Mouse (Mus musculus): ENCODE measurements around the gene Cyp2w1. TPM values are rescaled to one million over a fixed set of nuclear protein-coding genes. Genes with fewer than 3 reads are reported as not detected.
"Not testable (repeated sequence)": the region's sequence is repeated elsewhere in the genome, so short reads cannot be mapped to it uniquely, and the experiment has no call there.

Gene Cyp2w1
- polyA plus RNA-seq, 1 experiment from 2014 or later, result not detected

GRCm38 (mm10) chr5:139389676-139390061 is 37.3 kb downstream of the Cyp2w1 start:
- 61% methylated on average over 6 of the region's 6 CpGs for WGBS
- no peaks in the 10 kb centered on the region for H3K4me1 ChIP-seq (ENCODE audit: control insufficient read depth, insufficient read depth, low read length)
- H3K9me3 ChIP-seq (ENCODE audit: control insufficient read depth, low read length), result no peaks in the 10 kb centered on the region
- 0 out of 2 replicates have a peak overlapping the region, but pooled peaks have one; percentile 13 for H3K27ac ChIP-seq (replicated peaks; ENCODE audit: low read depth, low read length)
- ATAC-seq (ENCODE audit: low FRiP score, low TSS enrichment) (no peak; the same call in 1 of the 2 replicates), DNase-seq (no peak)
- H3K36me3 ChIP-seq (ENCODE audit: control insufficient read depth, insufficient read depth, low read length), result no peaks in the 10 kb centered on the region
- H3K4me2 ChIP-seq (ENCODE audit: low read length), result no peak overlapping the region
- no peak overlapping the region for H3K9ac ChIP-seq (replicated peaks; ENCODE audit: low read length)
- H3K4me3 ChIP-seq (replicated peaks; ENCODE audit: low read depth, low read length), result no peak overlapping the region
- H3K27me3 ChIP-seq (ENCODE audit: control insufficient read depth, insufficient read depth, low read length), result no peaks in the 10 kb centered on the region

- ATAC-seq (ENCODE audit: low FRiP score, low TSS enrichment); H3K9me3 ChIP-seq (ENCODE audit: control insufficient read depth, low read length); DNase-seq; H3K9ac ChIP-seq (replicated peaks; ENCODE audit: low read length); H3K4me2 ChIP-seq (ENCODE audit: low read length); H3K27ac ChIP-seq (replicated peaks; ENCODE audit: low read depth, low read length); H3K36me3 ChIP-seq (ENCODE audit: control insufficient read depth, insufficient read depth, low read length); H3K4me3 ChIP-seq (replicated peaks; ENCODE audit: low read depth, low read length); H3K4me1 ChIP-seq (ENCODE audit: control insufficient read depth, insufficient read depth, low read length); H3K27me3 ChIP-seq (ENCODE audit: control insufficient read depth, insufficient read depth, low read length): not testable (repeated sequence)
- WGBS, result 86% methylated on average over 5 of the region's 5 CpGs
These were observed 38.1 kb downstream of the Cyp2w1 start for GRCm38 (mm10) chr5:139390324-139391119.

- no peaks in the 10 kb centered on the region for H3K4me1 ChIP-seq (ENCODE audit: control insufficient read depth, insufficient read depth, low read length)
- H3K36me3 ChIP-seq (ENCODE audit: control insufficient read depth, insufficient read depth, low read length), result no peaks in the 10 kb centered on the region
- H3K4me3 ChIP-seq (replicated peaks; ENCODE audit: low read depth, low read length), result no peak overlapping the region
- H3K27ac ChIP-seq (replicated peaks; ENCODE audit: low read depth, low read length), result no peak overlapping the region
- no peak overlapping the region for H3K9ac ChIP-seq (replicated peaks; ENCODE audit: low read length)
- no peak for DNase-seq
- H3K9me3 ChIP-seq (ENCODE audit: control insufficient read depth, low read length), result no peaks in the 10 kb centered on the region
- no peaks in the 10 kb centered on the region for H3K27me3 ChIP-seq (ENCODE audit: control insufficient read depth, insufficient read depth, low read length)
- no peak overlapping the region for H3K4me2 ChIP-seq (ENCODE audit: low read length)
- no peak for ATAC-seq (ENCODE audit: low FRiP score, low TSS enrichment)
- 77% methylated on average over 11 of the region's 11 CpGs for WGBS
These were observed 39.0 kb downstream of the Cyp2w1 start for GRCm38 (mm10) chr5:139391309-139391990.

- DNase-seq, result no peak
These were observed 40.1 kb downstream of the Cyp2w1 start for GRCm38 (mm10) chr5:139392219-139393196.

GRCm38 (mm10) chr5:139393197-139393588 is 40.8 kb downstream of the Cyp2w1 start:
- H3K36me3 ChIP-seq (ENCODE audit: control insufficient read depth, insufficient read depth, low read length), result no peaks in the 10 kb centered on the region
- H3K9ac ChIP-seq (replicated peaks; ENCODE audit: low read length), result no peak overlapping the region
- H3K27ac ChIP-seq (replicated peaks; ENCODE audit: low read depth, low read length), result no peak overlapping the region
- ATAC-seq (ENCODE audit: low FRiP score, low TSS enrichment), result no peak
- H3K4me1 ChIP-seq (ENCODE audit: control insufficient read depth, insufficient read depth, low read length), result no peaks in the 10 kb centered on the region
- H3K9me3 ChIP-seq (ENCODE audit: control insufficient read depth, low read length), result no peaks in the 10 kb centered on the region
- no peak overlapping the region for H3K4me2 ChIP-seq (ENCODE audit: low read length)
- H3K4me3 ChIP-seq (replicated peaks; ENCODE audit: low read depth, low read length), result no peak overlapping the region
- no peaks in the 10 kb centered on the region for H3K27me3 ChIP-seq (ENCODE audit: control insufficient read depth, insufficient read depth, low read length)
- WGBS, result 86% methylated on average over 16 of the region's 16 CpGs
- DNase-seq, result no peak

More at GRCm38 (mm10) chr5:139392219-139393196, 40.1 kb downstream of the Cyp2w1 start:
- H3K9me3 ChIP-seq (ENCODE audit: control insufficient read depth, low read length), result no peaks in the 10 kb centered on the region
- 94% methylated on average over 37 of the region's 37 CpGs for WGBS
- H3K27ac ChIP-seq (replicated peaks; ENCODE audit: low read depth, low read length), result no peak overlapping the region
- H3K4me2 ChIP-seq (ENCODE audit: low read length), result no peak overlapping the region
- no peak for ATAC-seq (ENCODE audit: low FRiP score, low TSS enrichment)
- H3K36me3 ChIP-seq (ENCODE audit: control insufficient read depth, insufficient read depth, low read length), result no peaks in the 10 kb centered on the region
- H3K9ac ChIP-seq (replicated peaks; ENCODE audit: low read length), result no peak overlapping the region
- no peaks in the 10 kb centered on the region for H3K4me1 ChIP-seq (ENCODE audit: control insufficient read depth, insufficient read depth, low read length)
- H3K4me3 ChIP-seq (replicated peaks; ENCODE audit: low read depth, low read length), result no peak overlapping the region
- H3K27me3 ChIP-seq (ENCODE audit: control insufficient read depth, insufficient read depth, low read length), result no peaks in the 10 kb centered on the region

- Histone ChIP-seq H3K9me3 (ENCODE audit: control insufficient read depth, low read length) (no peaks in the 10 kb centered on the region), H3K27ac (replicated peaks; ENCODE audit: low read depth, low read length) (no peak overlapping the region), H3K4me3 (replicated peaks; ENCODE audit: low read depth, low read length) (no peak overlapping the region), H3K9ac (replicated peaks; ENCODE audit: low read length) (no peak overlapping the region), H3K27me3 (ENCODE audit: control insufficient read depth, insufficient read depth, low read length) (no peaks in the 10 kb centered on the region), H3K4me1 (ENCODE audit: control insufficient read depth, insufficient read depth, low read length) (no peaks in the 10 kb centered on the region), H3K4me2 (ENCODE audit: low read length) (no peak overlapping the region), H3K36me3 (ENCODE audit: control insufficient read depth, insufficient read depth, low read length) (no peaks in the 10 kb centered on the region)
- ATAC-seq (ENCODE audit: low FRiP score, low TSS enrichment) (no peak), DNase-seq (no peak)
- WGBS, result 50% methylated on average over 7 of the region's 7 CpGs
These were observed 42.0 kb downstream of the Cyp2w1 start for GRCm38 (mm10) chr5:139394399-139394798.

- no peak overlapping the region for H3K27ac ChIP-seq (replicated peaks; ENCODE audit: low read depth, low read length)
- ATAC-seq (ENCODE audit: low FRiP score, low TSS enrichment) (no peak), DNase-seq (no peak)
- H3K9ac ChIP-seq (replicated peaks; ENCODE audit: low read length), result no peak overlapping the region
- no peaks in the 10 kb centered on the region for H3K9me3 ChIP-seq (ENCODE audit: control insufficient read depth, low read length)
- no peak overlapping the region for H3K4me2 ChIP-seq (ENCODE audit: low read length)
- no peaks in the 10 kb centered on the region for H3K36me3 ChIP-seq (ENCODE audit: control insufficient read depth, insufficient read depth, low read length)
- no peaks in the 10 kb centered on the region for H3K4me1 ChIP-seq (ENCODE audit: control insufficient read depth, insufficient read depth, low read length)
- 94% methylated on average over 4 of the region's 4 CpGs for WGBS
- H3K4me3 ChIP-seq (replicated peaks; ENCODE audit: low read depth, low read length), result no peak overlapping the region
- no peaks in the 10 kb centered on the region for H3K27me3 ChIP-seq (ENCODE audit: control insufficient read depth, insufficient read depth, low read length)
These were observed 43.1 kb downstream of the Cyp2w1 start for GRCm38 (mm10) chr5:139395528-139395927.

- H3K4me2 ChIP-seq (ENCODE audit: low read length), result no peak overlapping the region
- DNase-seq (no peak), ATAC-seq (ENCODE audit: low FRiP score, low TSS enrichment) (no peak)
- H3K9me3 ChIP-seq (ENCODE audit: control insufficient read depth, low read length), result no peaks in the 10 kb centered on the region
- no peaks in the 10 kb centered on the region for H3K4me1 ChIP-seq (ENCODE audit: control insufficient read depth, insufficient read depth, low read length)
- H3K27ac ChIP-seq (replicated peaks; ENCODE audit: low read depth, low read length), result no peak overlapping the region
- no peak overlapping the region for H3K9ac ChIP-seq (replicated peaks; ENCODE audit: low read length)
- 90% methylated on average over 4 of the region's 4 CpGs for WGBS
- no peaks in the 10 kb centered on the region for H3K27me3 ChIP-seq (ENCODE audit: control insufficient read depth, insufficient read depth, low read length)
- no peak overlapping the region for H3K4me3 ChIP-seq (replicated peaks; ENCODE audit: low read depth, low read length)
- no peaks in the 10 kb centered on the region for H3K36me3 ChIP-seq (ENCODE audit: control insufficient read depth, insufficient read depth, low read length)
These were observed 45.0 kb downstream of the Cyp2w1 start for GRCm38 (mm10) chr5:139397359-139397916.

Data from midbrain, embryonic 14.5 days (tissue).